In the genomic region with DNA sequence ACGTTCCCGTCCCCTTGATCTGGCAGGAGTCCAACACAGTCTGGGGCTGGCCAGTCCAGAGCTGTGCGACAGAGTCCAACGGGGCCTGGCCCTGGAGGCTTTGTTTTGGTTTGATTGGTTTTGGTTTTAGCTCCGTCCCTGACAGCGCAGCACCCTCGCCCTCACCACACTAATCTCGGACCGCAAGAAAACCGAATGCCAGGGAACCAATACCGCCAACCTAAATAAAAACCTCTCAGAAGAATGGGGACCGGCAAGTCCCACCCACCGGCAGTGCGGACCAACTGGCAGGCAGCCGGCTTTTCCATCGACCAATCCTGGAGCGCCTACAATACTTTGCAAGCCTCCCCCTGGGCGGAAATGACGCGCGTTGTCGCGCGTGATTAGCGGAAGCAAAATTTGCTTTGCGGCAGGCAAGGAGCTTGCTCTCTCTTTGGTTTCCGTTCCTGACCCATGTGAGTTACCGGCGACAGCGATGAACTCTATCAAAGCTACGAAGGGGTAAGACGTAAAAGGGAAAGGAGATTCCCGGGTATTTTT, we compare ENCODE assay signal across 8 mouse cellular contexts. TPM values are rescaled to one million over a fixed set of nuclear protein-coding genes. Genes with fewer than 3 reads are reported as not detected.
A peak's percentile ranks its signal among the peaks of the same experiment; 100 is the strongest.
DNase-seq lines count a peak whose midpoint lies in the region; ATAC-seq and TF ChIP-seq lines count a peak whose summit lies in the region.

A gene (plus strand): TSS at position 395 of the 540 bp plus-strand sequence.

- peak; percentile 35 to 78; a peak in 2 of 4 replicates for TF ChIP-seq POLR2A in MEL (IDR thresholded peaks at IDR 0.05; ENCODE audit: control insufficient read depth in 1 of 2, insufficient read depth in 1 of 2, low read depth in 1 of 2, low read length in 2 of 2, poor library complexity in 1 of 2)
- TF ChIP-seq POLR2A in cerebellum, adult 2 months (IDR thresholded peaks at IDR 0.05; ENCODE audit: borderline replicate concordance, insufficient read depth, low read length) = peak; percentile 79; the same call in 1 of the 2 replicates

- H3K4me3 ChIP-seq in MEL (ENCODE audit: control insufficient read depth in 1 of 2, insufficient read depth in 1 of 2, low read depth in 2 of 2, low read length in 2 of 2) = peak within 1 kb of the TSS; percentile 85 to 95
- peak within 1 kb of the TSS; percentile 91 for H3K4me3 ChIP-seq in cerebellum, adult 2 months (replicated peaks; ENCODE audit: insufficient read depth, low read depth, low read length)
- H3K4me3 ChIP-seq in forebrain, postnatal 0 days (ENCODE audit: low read depth, low read length) = peak within 1 kb of the TSS; percentile 49
- peak within 1 kb of the TSS; percentile 59 for H3K4me3 ChIP-seq in lung, embryonic 15.5 days

- H3K4me1 ChIP-seq in MEL (ENCODE audit: control insufficient read depth in 1 of 2, insufficient read depth in 2 of 2, low read length in 2 of 2) = no peaks in the 10 kb centered on the region
- no peaks in the 10 kb centered on the region for H3K4me1 ChIP-seq in cerebellum, adult 2 months (ENCODE audit: control insufficient read depth, insufficient read depth, low read length)
- H3K4me1 ChIP-seq in forebrain, postnatal 0 days (ENCODE audit: insufficient read depth) = no peaks in the 10 kb centered on the region
- no peaks in the 10 kb centered on the region for H3K4me1 ChIP-seq in lung, embryonic 15.5 days

- H3K4me2 ChIP-seq in forebrain, postnatal 0 days (ENCODE audit: low read depth) = peak within 1 kb of the TSS; percentile 55
- H3K4me2 ChIP-seq in lung, embryonic 15.5 days = peak within 1 kb of the TSS; percentile 66

- H3K36me3 ChIP-seq in MEL (ENCODE audit: control insufficient read depth in 1 of 2, insufficient read depth in 2 of 2, low read length in 2 of 2) = peaks cover 7 to 8% of the 10 kb centered on the region in 2 experiments
- H3K36me3 ChIP-seq in forebrain, postnatal 0 days (ENCODE audit: insufficient read depth) = no peaks in the 10 kb centered on the region
- no peaks in the 10 kb centered on the region for H3K36me3 ChIP-seq in lung, embryonic 15.5 days

- TF ChIP-seq RAD21 in MEL (IDR thresholded peaks at IDR 0.05; ENCODE audit: low read depth, low read length) = no peak

- peak within 1 kb of the TSS; percentile 80 for H3K9ac ChIP-seq in MEL (ENCODE audit: control insufficient read depth, low read depth, low read length, poor library complexity, severe bottlenecking)
- H3K9ac ChIP-seq in forebrain, postnatal 0 days = peak within 1 kb of the TSS; percentile 47
- peak within 1 kb of the TSS; percentile 47 for H3K9ac ChIP-seq in lung, embryonic 15.5 days

- no peaks in the 10 kb centered on the region for H3K27me3 ChIP-seq in MEL (ENCODE audit: control insufficient read depth in 1 of 2, insufficient read depth in 2 of 2, low read length in 2 of 2)
- no peaks in the 10 kb centered on the region for H3K27me3 ChIP-seq in cerebellum, adult 2 months (ENCODE audit: control insufficient read depth, insufficient read depth, low read length)
- no peaks in the 10 kb centered on the region for H3K27me3 ChIP-seq in forebrain, postnatal 0 days (ENCODE audit: insufficient read depth, low read length)
- no peaks in the 10 kb centered on the region for H3K27me3 ChIP-seq in lung, embryonic 15.5 days

- H3K79me2 ChIP-seq in MEL (ENCODE audit: control insufficient read depth, insufficient read depth, low read length, poor library complexity) = peaks cover 17% of the 10 kb centered on the region

- peak; percentile 95 for DNase-seq in MEL (ENCODE audit: low read depth, low spot score)
- DNase-seq in cerebellum, adult 2 months = peak; percentile 96
- DNase-seq in forebrain, postnatal 0 days = peak; percentile 95
- DNase-seq in heart, postnatal 4 days = peak; percentile 98
- DNase-seq in layer of hippocampus, adult 8-10 months (ENCODE audit: low spot score in 2 of 2) = peak; percentile 94 to 96
- DNase-seq in ovary, adult 18-20 months (ENCODE audit: low spot score) = peak; percentile 93
- peak; percentile 94 for DNase-seq in thymus, postnatal 0 days (ENCODE audit: low spot score)

- TF ChIP-seq EP300 in MEL (IDR thresholded peaks at IDR 0.05; ENCODE audit: low read depth in 1 of 2, low read length in 2 of 2) = no peak; a peak in 1 of 4 replicates

- no peaks in the 10 kb centered on the region for H3K9me3 ChIP-seq in MEL (replicated peaks; ENCODE audit: insufficient read depth, low read length)
- H3K9me3 ChIP-seq in forebrain, postnatal 0 days (ENCODE audit: low read length) = no peaks in the 10 kb centered on the region
- no peaks in the 10 kb centered on the region for H3K9me3 ChIP-seq in lung, embryonic 15.5 days

- peak; percentile 99 for ATAC-seq in forebrain, postnatal 0 days
- peak; percentile 99 for ATAC-seq in lung, embryonic 15.5 days (ENCODE audit: borderline replicate concordance, extremely low read depth, low FRiP score, low TSS enrichment)

- 4% methylated on average over 33 of the region's 33 CpGs for WGBS in cerebellum, adult 2 months
- WGBS in forebrain, postnatal 0 days = 20% methylated on average over 33 of the region's 33 CpGs
- 7% methylated on average over 33 of the region's 33 CpGs for WGBS in lung, embryonic 15.5 days

- TF ChIP-seq CTCF in MEL (IDR thresholded peaks at IDR 0.05 in 2 of 3, conservative IDR thresholded peaks at IDR 0.05 in 1 of 3; ENCODE audit: control insufficient read depth in 1 of 3, insufficient read depth in 1 of 3, low read depth in 2 of 3, low read length in 3 of 3, poor library complexity in 1 of 3, severe bottlenecking in 1 of 3) = no peak
- TF ChIP-seq CTCF in cerebellum, adult 2 months (IDR thresholded peaks at IDR 0.05; ENCODE audit: borderline replicate concordance, insufficient read depth, low read depth, low read length) = no peak
- TF ChIP-seq CTCF in forebrain, postnatal 0 days (IDR thresholded peaks at IDR 0.05; ENCODE audit: low read depth) = no peak

- H3K27ac ChIP-seq in MEL (ENCODE audit: control insufficient read depth, low read depth, low read length) = peak within 1 kb of the TSS; percentile 94
- H3K27ac ChIP-seq in cerebellum, adult 2 months (ENCODE audit: insufficient read depth, low read length) = peak within 1 kb of the TSS; percentile 97
- H3K27ac ChIP-seq in forebrain, postnatal 0 days (ENCODE audit: low read depth, low read length) = peak within 1 kb of the TSS; percentile 77
- H3K27ac ChIP-seq in lung, embryonic 15.5 days = peak within 1 kb of the TSS; percentile 90

TF ChIP-seq in MEL, 35 proteins besides CTCF, POLR2A, EP300 and RAD21 (continues in another document):
- TF ChIP-seq GATA1 (IDR thresholded peaks at IDR 0.05; ENCODE audit: low read depth, low read length) = no peak
- TF ChIP-seq MXI1 (IDR thresholded peaks at IDR 0.05; ENCODE audit: low read depth, low read length) = peak; percentile 92
- TF ChIP-seq USF1 (IDR thresholded peaks at IDR 0.05; ENCODE audit: low read depth, low read length) = no peak
- TF ChIP-seq GABPA (IDR thresholded peaks at IDR 0.05; ENCODE audit: low read depth, low read length) = no peak
- TF ChIP-seq CHD2 (IDR thresholded peaks at IDR 0.05; ENCODE audit: low read length) = no peak
- TF ChIP-seq MEF2A (IDR thresholded peaks at IDR 0.05; ENCODE audit: extremely low read depth, insufficient replicate concordance, low read depth, low read length, poor library complexity, severe bottlenecking) = no peak
- no peak for TF ChIP-seq ZC3H11A (IDR thresholded peaks at IDR 0.05; ENCODE audit: low read depth, low read length)
- peak; percentile 84; the same call in 1 of the 2 replicates for TF ChIP-seq MYC (IDR thresholded peaks at IDR 0.05; ENCODE audit: low read depth, low read length)
- TF ChIP-seq ZKSCAN1 (IDR thresholded peaks at IDR 0.05; ENCODE audit: low read depth, low read length) = no peak
- TF ChIP-seq SIN3A (IDR thresholded peaks at IDR 0.05; ENCODE audit: low read length) = peak; percentile 80
- TF ChIP-seq MAX (IDR thresholded peaks at IDR 0.05; ENCODE audit: low read length) = no peak; the same call in 1 of the 2 replicates
- no peak for TF ChIP-seq POLR2AphosphoS5 (IDR thresholded peaks at IDR 0.05; ENCODE audit: borderline replicate concordance, low read depth, low read length)
- no peak for TF ChIP-seq UBTF (IDR thresholded peaks at IDR 0.05; ENCODE audit: borderline replicate concordance, insufficient read depth, low read depth, low read length)
- TF ChIP-seq TBP (IDR thresholded peaks at IDR 0.05; ENCODE audit: low read depth, low read length) = peak; percentile 82; the same call in 1 of the 2 replicates
- TF ChIP-seq POLR2AphosphoS2 (IDR thresholded peaks at IDR 0.05; ENCODE audit: low read length) = peak; percentile 36; the same call in 1 of the 2 replicates
- TF ChIP-seq ZMIZ1 (IDR thresholded peaks at IDR 0.05; ENCODE audit: low read depth, low read length) = peak; percentile 78; the same call in 1 of the 2 replicates
- TF ChIP-seq NELFE (IDR thresholded peaks at IDR 0.05; ENCODE audit: low read depth, low read length) = peak; percentile 88
- TF ChIP-seq USF2 (IDR thresholded peaks at IDR 0.05; ENCODE audit: borderline replicate concordance in 1 of 2, insufficient read depth in 1 of 2, low read depth in 1 of 2, low read length in 2 of 2) = no peak
- TF ChIP-seq HCFC1 (IDR thresholded peaks at IDR 0.05; ENCODE audit: low read depth, low read length) = peak; percentile 89
- TF ChIP-seq JUND (IDR thresholded peaks at IDR 0.05; ENCODE audit: low read depth, low read length) = no peak
- TF ChIP-seq MAFK (IDR thresholded peaks at IDR 0.05; ENCODE audit: borderline replicate concordance, low read depth, low read length) = no peak
- peak; percentile 70; the same call in 1 of the 2 replicates for TF ChIP-seq KAT2A (conservative IDR thresholded peaks at IDR 0.05; ENCODE audit: low read depth, low read length)
- no peak for TF ChIP-seq SMC3 (IDR thresholded peaks at IDR 0.05; ENCODE audit: low read depth, low read length)
- 0 out of 2 replicates have a peak, but pooled peaks have one; percentile 46 for TF ChIP-seq ELF1 (IDR thresholded peaks at IDR 0.05; ENCODE audit: low read depth, low read length)
- no peak for TF ChIP-seq RCOR1 (IDR thresholded peaks at IDR 0.05; ENCODE audit: low read depth, low read length)

RNA-seq across cellular contexts. Expression of the gene that starts here (rescaled TPM):
- total RNA-seq in MEL (2012; rRNA removed) = 64.3 and 69.7 TPM in 2 replicates
- polyA plus RNA-seq in MEL (2012; ENCODE audit: insufficient read depth in 1 of 2, insufficient read length in 2 of 2, low read depth in 1 of 2, low replicate concordance in 2 of 2, missing spikeins in 1 of 2) = 10 to 100 TPM in 1 of 2 experiments, not detected in 1; 53.6 TPM
- 14.0 and 14.4 TPM in 2 replicates for polyA plus RNA-seq in cerebellum, adult 2 months (2012; rRNA removed)
- total RNA-seq in forebrain, postnatal 0 days (2014; rRNA removed) = 17.0 and 25.0 TPM in 2 replicates
- 13.4 and 13.8 TPM in 2 replicates for polyA plus RNA-seq in forebrain, postnatal 0 days (2015; fragmentation: Nextera tagmentation; extraction: Ambion mirVana)
- total RNA-seq in heart, postnatal 4 days (2021) = 10 to 100 TPM; 14.4 to 20.6 TPM
- 10 to 100 TPM; 16.5 to 22.3 (median 19.2) TPM for total RNA-seq in layer of hippocampus, adult 8-10 months (2022)
- 16.7 and 16.8 TPM in 2 replicates for polyA plus RNA-seq in lung, embryonic 15.5 days (2015; fragmentation: Nextera tagmentation; extraction: Ambion mirVana)
- 26.8 and 27.3 TPM in 2 replicates for polyA plus RNA-seq in thymus, postnatal 0 days (2015; fragmentation: Nextera tagmentation; extraction: Ambion mirVana)

Comparison
In these comparisons a context has a peak if more than half of its experiments do, and no peak if none do; other contexts are left out.
1. Peak in every context shown above with its lines: DNase-seq, ATAC-seq, H3K4me3 ChIP-seq and H3K27ac ChIP-seq.